Mouse (Mus musculus) midbrain, postnatal 0 days (tissue): ENCODE measurements around the gene Fgfr1op. TPM values are rescaled to one million over a fixed set of nuclear protein-coding genes. Genes with fewer than 3 reads are reported as not detected.
"Not testable (repeated sequence)": the region's sequence is repeated elsewhere in the genome, so short reads cannot be mapped to it uniquely, and the experiment has no call there.

Source experiments
- ATAC-seq: fragments of 200-750 bp; cut with Nextera tagmentation; 2 replicates; pipeline ENCODE4 v1.8.0; 2017; ENCODE audit warnings: moderate number of reproducible peaks, mild to moderate bottlenecking, moderate TSS enrichment, moderate library complexity; ENCODE audit not compliant: low FRiP score
- DNase-seq: peaks from one replicate; pipeline ENCODE4 v3.0.0-alpha.2; 2015; ENCODE audit warnings: low spot score
- H3K27ac ChIP-seq: fragments of 300-500 bp; sonication (generic); 2 replicates; pipeline ENCODE4 v1.5.1; 2014; ENCODE audit warnings: low read depth, mild to moderate bottlenecking, low read length, mixed read lengths
- H3K27me3 ChIP-seq: fragments of 300-500 bp; sonication (generic); 2 replicates; pipeline ENCODE4 v1.6.1; 2014; ENCODE audit warnings: low read length, control low read depth, mixed read lengths; ENCODE audit not compliant: insufficient read depth
- H3K36me3 ChIP-seq: fragments of 300-500 bp; sonication (generic); 2 replicates; pipeline ENCODE4 v1.6.1; 2014; ENCODE audit warnings: low read length, control low read depth, mixed read lengths; ENCODE audit not compliant: insufficient read depth
- H3K4me1 ChIP-seq: fragments of 300-500 bp; sonication (generic); 2 replicates; pipeline ENCODE4 v1.6.1; 2014; ENCODE audit warnings: mild to moderate bottlenecking, control low read depth, antibody characterized with exemption, low read length, mixed read lengths; ENCODE audit not compliant: insufficient read depth
- H3K4me2 ChIP-seq: fragments of 300-500 bp; sonication (generic); 2 replicates; pipeline ENCODE4 v1.6.1; 2014; ENCODE audit warnings: low read depth, mild to moderate bottlenecking, low read length, mixed read lengths; ENCODE audit not compliant: poor library complexity, severe bottlenecking
- H3K4me3 ChIP-seq: fragments of 300-500 bp; sonication (generic); 2 replicates; pipeline ENCODE4 v1.5.1; 2014; ENCODE audit warnings: low read depth, mild to moderate bottlenecking, low read length, moderate library complexity
- H3K9ac ChIP-seq: fragments of 300-500 bp; sonication (generic); replicated peaks from 2 replicates; pipeline ENCODE4 v1.6.1; 2014; ENCODE audit warnings: mild to moderate bottlenecking, low read length, moderate library complexity, mixed read lengths; ENCODE audit not compliant: poor library complexity, severe bottlenecking
- H3K9me3 ChIP-seq: fragments of 300-500 bp; sonication (generic); 2 replicates; pipeline ENCODE4 v1.6.1; 2016; ENCODE audit warnings: low read length, control low read depth
- CTCF ChIP-seq: IDR thresholded peaks from 2 replicates; pipeline ENCODE4 v1.5.1; 2016; ENCODE audit warnings: antibody characterized with exemption, mild to moderate bottlenecking
- WGBS: fragments of 180-500 bp; shearing (Covaris S2); extraction: QIAGEN DNeasy Blood & Tissue Kit; methylation state at CpG from one replicate; pipeline ENCODE4 v1.1.7; 2014; 5-methylcytosine and 5-hydroxymethylcytosine counted together
- polyA plus RNA-seq: library from polyadenylated mRNA; unstranded; fragments of >200 nt; fragmentation: Nextera tagmentation; extraction: Ambion mirVana; gene quantifications from 2 replicates; pipeline ENCODE4 v1.2.1, GENCODE M21; 2015
- total RNA-seq: library from RNA; depleted of rRNA; stranded (reverse); fragments of >200 nt; gene quantifications from 2 replicates; pipeline ENCODE4 v1.2.3, GENCODE M21; 2014

The Fgfr1op gene
- total and polyA plus RNA-seq, 2 experiments from 2014 or later = 13.2 to 16.6 TPM

DNA sequence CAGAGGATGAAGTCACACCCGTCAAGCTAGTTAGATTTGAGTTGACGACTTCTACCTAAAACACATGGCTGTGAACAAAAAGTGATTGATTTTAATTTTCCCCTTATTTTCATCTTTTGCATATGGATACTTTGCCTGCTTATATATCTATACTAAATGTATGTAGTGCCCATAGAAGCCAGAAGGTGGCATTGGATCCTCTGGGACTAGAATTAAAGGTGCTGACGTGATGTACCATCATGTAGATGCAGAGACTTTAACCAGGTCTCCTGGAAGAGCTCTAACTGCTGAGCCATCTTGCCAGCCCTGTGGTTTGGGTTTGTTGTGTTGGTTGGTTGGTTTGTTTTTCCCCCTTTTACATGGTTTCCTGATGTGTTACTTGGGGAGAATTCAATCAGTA lies 32.4 kb downstream of the Fgfr1op start:
- TF ChIP-seq CTCF = peak; percentile 70
- Histone ChIP-seq H3K27me3 (no peaks in the 10 kb centered on the region), H3K4me1 (no peaks in the 10 kb centered on the region), H3K9ac (no peak overlapping the region), H3K27ac (no peak overlapping the region), H3K4me3 (no peak overlapping the region), H3K36me3 (peaks cover 9% of the 10 kb centered on the region; the same call in 1 of the 2 replicates), H3K4me2 (no peak overlapping the region), H3K9me3 (no peaks in the 10 kb centered on the region)
- ATAC-seq (no peak), DNase-seq (peak; percentile 65)
- WGBS = 77% methylated on average over 3 of the region's 3 CpGs

DNA sequence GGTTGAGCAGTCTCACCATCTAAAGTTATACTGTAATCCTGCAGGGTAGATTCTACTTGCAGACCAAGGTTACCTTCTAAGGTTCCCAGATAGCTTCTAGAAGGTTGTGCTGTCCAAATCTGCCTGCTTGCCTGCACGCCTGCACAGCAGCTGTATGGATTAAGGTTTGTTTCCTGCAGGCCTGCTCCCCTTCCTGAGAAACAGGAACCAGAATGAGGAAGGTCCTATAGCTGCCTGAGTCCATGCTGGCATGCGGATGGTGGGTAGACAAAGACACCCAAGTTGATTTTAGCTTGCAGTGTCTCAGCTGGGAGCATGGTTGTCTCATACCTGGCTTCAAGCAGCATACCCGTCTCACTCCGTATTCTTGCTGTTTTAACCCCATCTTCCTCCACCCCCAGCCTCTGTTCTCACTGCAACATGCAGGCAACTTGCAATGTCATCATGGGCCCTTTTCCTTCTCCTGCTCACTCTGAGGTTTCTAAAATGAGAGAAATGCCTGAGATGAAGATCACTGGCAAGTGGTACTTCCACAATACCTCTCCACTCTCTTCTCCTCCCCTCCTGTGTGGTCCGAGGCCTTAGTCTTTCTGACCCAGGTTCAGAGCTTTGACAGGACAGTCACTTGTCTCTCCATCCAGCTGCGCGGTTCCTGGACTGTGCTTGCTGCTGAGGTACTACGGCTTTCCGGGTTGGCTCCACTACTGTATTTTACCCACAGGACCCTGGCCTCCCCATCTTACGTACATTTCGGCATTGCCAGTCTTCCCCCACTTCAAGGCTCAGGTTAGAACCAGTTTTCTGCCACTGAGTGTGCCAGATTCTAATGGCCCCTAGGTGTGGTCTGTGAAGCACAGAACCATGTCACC lies 34.0 kb downstream of the Fgfr1op start:
- Histone ChIP-seq H3K9me3 (no peaks in the 10 kb centered on the region), H3K36me3 (peaks cover 7% of the 10 kb centered on the region; the same call in 1 of the 2 replicates), H3K27ac (no peak overlapping the region), H3K4me2 (no peak overlapping the region), H3K9ac (no peak overlapping the region), H3K4me1 (no peaks in the 10 kb centered on the region), H3K4me3 (no peak overlapping the region), H3K27me3 (no peaks in the 10 kb centered on the region)
- 87% methylated on average over 11 of the region's 11 CpGs for WGBS
- no peak for TF ChIP-seq CTCF
- ATAC-seq (no peak), DNase-seq (no peak)

DNA sequence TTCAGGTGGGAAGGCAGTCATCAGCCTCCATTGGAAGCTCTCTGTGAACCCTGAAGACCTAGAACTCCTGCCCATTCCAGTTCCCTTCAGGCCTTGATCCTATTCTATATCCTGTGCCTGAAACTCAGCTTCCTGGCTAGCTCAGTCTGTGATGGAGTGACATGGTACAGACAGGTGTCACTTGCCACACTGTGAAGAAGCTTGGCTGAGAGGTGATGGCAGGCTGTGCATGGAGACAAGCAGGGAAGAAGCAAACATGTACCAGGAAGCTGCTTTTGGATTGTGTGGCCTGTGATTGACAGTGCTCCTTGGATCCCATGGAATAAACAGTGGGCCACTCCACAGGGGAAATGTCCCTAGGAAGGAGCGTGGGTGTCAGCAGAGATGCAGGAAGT lies 34.6 kb downstream of the Fgfr1op start:
- no peak for TF ChIP-seq CTCF
- Histone ChIP-seq H3K4me2 (no peak overlapping the region), H3K9ac (no peak overlapping the region), H3K27me3 (no peaks in the 10 kb centered on the region), H3K27ac (no peak overlapping the region), H3K4me3 (no peak overlapping the region), H3K36me3 (peaks cover under 1% of the 10 kb centered on the region; the same call in 1 of the 2 replicates), H3K9me3 (no peaks in the 10 kb centered on the region), H3K4me1 (no peaks in the 10 kb centered on the region)
- no peak for ATAC-seq
- no peak for DNase-seq
- 88% methylated on average over 1 of the region's 1 CpGs for WGBS

DNA sequence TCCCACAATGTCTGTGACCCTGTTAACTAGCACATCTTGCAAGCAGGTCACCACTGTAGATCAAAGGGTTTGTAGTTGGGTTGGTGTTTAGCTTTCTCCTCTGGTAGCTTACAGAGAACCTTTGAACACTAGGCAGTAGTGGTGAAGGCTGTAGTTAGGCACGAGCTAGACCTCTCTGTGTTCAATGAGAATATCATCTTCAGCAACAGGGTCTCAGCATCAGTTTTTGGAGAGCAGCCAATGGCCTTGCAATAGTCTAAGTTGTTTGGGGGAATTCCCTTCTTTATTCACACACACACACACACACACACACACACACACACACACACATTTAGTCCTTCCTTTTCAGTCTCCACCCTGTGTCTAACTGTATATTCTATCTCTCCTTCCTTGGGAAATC lies 38.2 kb downstream of the Fgfr1op start:
- no peak overlapping the region for H3K4me3 ChIP-seq

DNA sequence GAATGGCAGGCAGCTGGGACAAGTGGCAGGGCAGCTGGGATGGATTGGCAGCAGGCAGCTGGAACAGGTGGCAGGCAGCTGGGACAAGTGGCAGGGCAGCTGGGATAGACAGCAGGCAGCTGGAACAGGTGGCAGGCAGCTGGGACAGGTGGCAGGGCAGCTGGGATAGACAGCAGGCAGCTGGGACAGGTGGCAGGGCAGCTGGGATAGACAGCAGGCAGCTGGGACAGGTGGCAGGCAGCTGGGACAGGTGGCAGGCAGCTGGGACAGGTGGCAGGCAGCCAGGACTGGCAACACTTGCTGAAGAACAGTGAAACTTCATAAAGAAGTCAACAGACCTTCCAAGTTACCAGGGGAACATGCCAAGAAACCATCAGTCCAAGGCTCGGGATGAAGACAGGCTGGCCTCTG lies 39.9 kb downstream of the Fgfr1op start:
- H3K4me2 ChIP-seq, H3K27me3 ChIP-seq, H3K27ac ChIP-seq, H3K9ac ChIP-seq, H3K9me3 ChIP-seq, DNase-seq, H3K4me3 ChIP-seq, H3K36me3 ChIP-seq, H3K4me1 ChIP-seq, ATAC-seq: not testable (repeated sequence)
- 59% methylated on average over 1 of the region's 1 CpGs for WGBS

More for the DNA sequence above, 38.2 kb downstream of the Fgfr1op start:
- Histone ChIP-seq H3K27me3 (no peaks in the 10 kb centered on the region), H3K4me2 (no peak overlapping the region), H3K36me3 (no peaks in the 10 kb centered on the region), H3K27ac (no peak overlapping the region), H3K9ac (no peak overlapping the region), H3K4me1 (no peaks in the 10 kb centered on the region), H3K9me3 (no peaks in the 10 kb centered on the region)
- DNase-seq (no peak), ATAC-seq (no peak)
- no peak for TF ChIP-seq CTCF
- WGBS = 68% methylated on average over 1 of the region's 1 CpGs

DNA sequence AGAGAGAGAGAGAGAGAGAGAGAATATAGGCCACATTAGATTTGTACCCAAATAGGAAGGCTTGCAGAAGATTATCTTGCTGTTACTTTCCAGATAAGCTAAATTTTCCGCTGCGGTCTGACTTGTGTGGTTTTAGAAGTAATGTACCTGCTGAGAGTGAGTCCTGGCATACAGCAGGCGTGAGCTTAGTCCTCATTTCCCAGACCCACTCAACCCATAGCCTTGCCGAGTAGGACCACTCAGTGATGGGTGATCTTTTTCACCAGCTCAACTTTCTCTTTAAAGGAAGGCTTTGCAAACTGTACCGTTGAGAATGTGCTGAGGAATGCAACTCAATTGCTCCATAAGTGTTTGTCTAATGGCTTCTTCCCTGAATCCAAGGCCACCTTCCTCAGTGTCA lies 41.4 kb downstream of the Fgfr1op start:
- Histone ChIP-seq H3K4me1 (no peaks in the 10 kb centered on the region), H3K27me3 (no peaks in the 10 kb centered on the region), H3K27ac (no peak overlapping the region), H3K4me2 (no peak overlapping the region), H3K9me3 (no peaks in the 10 kb centered on the region), H3K4me3 (no peak overlapping the region), H3K36me3 (no peaks in the 10 kb centered on the region), H3K9ac (no peak overlapping the region)
- DNase-seq (no peak), ATAC-seq (no peak)
- WGBS = 86% methylated on average over 5 of the region's 5 CpGs
- TF ChIP-seq CTCF = no peak
